Mouse (Mus musculus) common myeloid progenitor, adult 5-6 weeks (primary cell): ENCODE data around the gene Trim68. TPM values are rescaled to one million over a fixed set of nuclear protein-coding genes. Genes with fewer than 3 reads are reported as not detected.
A peak's percentile ranks its signal among the peaks of the same experiment; 100 is the strongest.
"Not testable (repeated sequence)": the region's sequence is repeated elsewhere in the genome, so short reads cannot be mapped to it uniquely, and the experiment has no call there.

Experiments used
- ATAC-seq: replicated peaks from 2 replicates; pipeline ENCODE4 v1.8.0; 2016; ENCODE audit warnings: low read depth, mild to moderate bottlenecking, moderate TSS enrichment, inconsistent platforms; ENCODE audit not compliant: poor library complexity, severe bottlenecking
- total RNA-seq: library from RNA; stranded (forward); fragments of 200-1000, 187-1606 nt; gene quantifications from 2 replicates; pipeline ENCODE4 v1.2.3, GENCODE M21; 2017

The Trim68 gene
- 8.2 and 10.7 TPM in 2 replicates for total RNA-seq

DNA sequence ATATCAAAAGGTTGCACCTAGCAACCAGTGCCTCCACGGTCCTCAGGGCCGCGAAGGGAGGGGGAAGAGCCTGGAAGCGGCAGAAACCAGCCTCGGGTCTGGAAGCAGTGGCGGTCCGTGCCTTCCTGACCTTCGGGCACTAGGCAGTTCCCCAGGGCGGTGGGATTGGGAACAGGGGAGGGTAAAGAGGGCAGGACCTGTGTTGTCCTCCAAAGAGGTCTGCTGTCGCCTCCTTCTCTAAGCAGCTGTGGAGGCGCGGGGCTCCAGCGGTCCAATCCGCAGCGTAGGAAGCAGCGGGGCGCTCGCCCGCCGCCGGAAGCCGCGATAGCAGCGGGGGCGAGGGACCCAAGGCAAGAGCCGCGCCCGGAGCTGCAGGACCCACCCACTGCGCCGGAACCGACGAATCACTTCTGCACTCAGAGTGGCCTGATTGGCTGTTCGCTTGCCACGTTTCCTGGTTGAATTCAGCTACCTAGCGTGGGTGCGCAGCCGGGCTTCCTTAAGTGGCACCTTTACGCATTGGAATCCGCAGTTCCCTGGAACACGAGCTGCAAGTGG is at the start of gene Trim68:
TSS of gene Trim68 (minus strand) at position 384 of the 558 bp plus-strand sequence.
- ATAC-seq: peak; percentile 100

DNA sequence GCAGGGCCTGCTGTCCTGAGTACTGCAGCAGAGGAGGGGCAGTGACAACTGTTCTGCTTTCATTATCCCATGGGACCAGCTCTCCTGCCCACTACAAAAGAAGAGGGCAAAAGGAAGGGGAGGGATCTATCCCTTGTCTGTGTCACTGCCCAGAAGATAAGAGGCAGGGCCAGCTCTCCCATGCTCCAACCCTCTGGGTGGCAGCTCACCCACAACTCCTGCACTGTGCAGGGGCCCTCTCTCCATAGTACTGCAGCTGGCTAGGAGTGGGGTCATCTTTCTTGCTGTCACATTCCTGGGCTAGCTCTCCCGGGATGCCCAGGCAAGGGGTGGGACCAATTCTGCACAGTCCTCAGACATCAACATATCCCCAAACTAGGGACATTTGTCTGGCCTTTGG is 46.7 kb upstream of the Trim68 start:
- no peak for ATAC-seq

DNA sequence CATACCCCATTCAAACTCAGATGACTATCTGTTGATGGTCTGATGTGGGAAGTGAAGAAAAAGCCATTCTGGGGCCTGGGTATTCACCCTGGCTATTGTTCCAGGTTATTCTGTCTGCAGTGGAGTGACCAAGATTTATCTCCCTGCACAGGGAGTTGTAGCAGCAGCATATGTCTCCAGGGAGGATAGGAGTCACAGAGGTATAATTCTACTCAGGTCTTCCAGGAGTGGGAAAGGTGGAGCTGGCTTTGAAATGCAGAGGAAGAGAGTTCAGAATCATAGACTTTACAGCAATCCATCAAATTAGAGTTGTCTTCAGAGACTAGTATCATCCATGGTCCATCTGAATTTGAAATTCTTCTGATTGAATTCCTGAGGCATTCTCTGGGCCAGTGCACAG is 40.3 kb upstream of the Trim68 start, which contains the start of gene Olfr559:
TSS of gene Olfr559 (minus strand) at position 101 of the 400 bp plus-strand sequence.
- no peak for ATAC-seq

DNA sequence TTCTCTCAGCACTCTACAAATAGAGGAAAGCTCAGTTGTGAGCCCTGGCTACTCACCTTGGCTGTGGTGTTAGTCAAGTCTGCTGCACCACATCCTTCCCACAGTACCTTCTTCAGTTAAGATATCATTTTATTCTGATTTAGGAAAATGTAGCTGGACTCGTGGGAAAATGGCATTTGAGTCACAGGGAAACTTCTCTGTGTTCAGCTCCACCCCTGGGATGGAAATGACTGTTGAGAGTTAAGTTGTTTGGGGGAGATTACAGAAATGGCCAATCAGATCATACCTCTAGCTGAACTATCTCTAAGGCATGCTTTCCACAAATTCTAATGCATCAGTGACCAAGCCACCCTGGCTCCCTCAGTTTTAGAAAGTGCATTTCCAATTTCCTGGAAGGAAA is 31.8 kb upstream of the Trim68 start, which contains the start of gene Olfr33:
TSS of gene Olfr33 (minus strand) at position 101 of the 400 bp plus-strand sequence.
- no peak for ATAC-seq

DNA sequence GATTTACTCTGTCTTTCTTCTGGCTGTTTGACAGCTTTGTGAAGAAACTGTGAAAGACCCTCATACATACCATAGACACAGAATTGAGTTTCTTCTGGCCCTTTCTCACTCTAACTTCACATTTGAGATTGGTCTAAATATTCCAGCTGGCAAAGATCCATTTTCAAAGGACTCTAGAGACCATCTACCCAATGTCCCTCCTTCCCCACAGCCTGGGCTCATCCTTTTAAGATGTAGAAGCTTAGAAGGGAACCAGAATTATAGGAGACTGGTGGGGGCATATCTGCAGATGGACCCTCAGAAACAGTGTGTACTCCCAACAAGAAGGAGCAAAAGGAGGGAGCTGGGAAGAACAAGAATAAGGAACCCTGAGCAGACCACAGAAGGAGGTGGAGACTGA is 14.8 kb upstream of the Trim68 start, which contains the start of gene Olfr558:
TSS of gene Olfr558 (plus strand) at position 301 of the 400 bp plus-strand sequence.
- no peak for ATAC-seq

DNA sequence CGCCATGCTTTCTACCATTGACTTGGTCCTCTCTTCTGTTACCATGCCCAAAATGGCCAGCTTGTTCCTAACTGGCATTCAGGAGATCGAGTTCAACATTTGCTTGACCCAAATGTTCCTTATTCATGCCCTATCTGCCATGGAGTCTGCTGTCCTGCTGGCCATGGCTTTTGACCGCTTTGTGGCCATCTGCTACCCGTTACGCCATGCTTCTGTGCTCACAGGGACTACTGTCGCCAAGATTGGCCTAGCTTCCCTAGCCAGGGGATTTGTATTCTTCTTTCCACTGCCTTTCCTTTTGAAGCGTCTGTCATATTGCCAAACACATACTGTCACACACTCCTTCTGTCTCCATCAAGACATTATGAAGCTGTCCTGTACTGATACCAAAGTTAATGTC is 11.3 kb upstream of the Trim68 start:
- no peak for ATAC-seq

DNA sequence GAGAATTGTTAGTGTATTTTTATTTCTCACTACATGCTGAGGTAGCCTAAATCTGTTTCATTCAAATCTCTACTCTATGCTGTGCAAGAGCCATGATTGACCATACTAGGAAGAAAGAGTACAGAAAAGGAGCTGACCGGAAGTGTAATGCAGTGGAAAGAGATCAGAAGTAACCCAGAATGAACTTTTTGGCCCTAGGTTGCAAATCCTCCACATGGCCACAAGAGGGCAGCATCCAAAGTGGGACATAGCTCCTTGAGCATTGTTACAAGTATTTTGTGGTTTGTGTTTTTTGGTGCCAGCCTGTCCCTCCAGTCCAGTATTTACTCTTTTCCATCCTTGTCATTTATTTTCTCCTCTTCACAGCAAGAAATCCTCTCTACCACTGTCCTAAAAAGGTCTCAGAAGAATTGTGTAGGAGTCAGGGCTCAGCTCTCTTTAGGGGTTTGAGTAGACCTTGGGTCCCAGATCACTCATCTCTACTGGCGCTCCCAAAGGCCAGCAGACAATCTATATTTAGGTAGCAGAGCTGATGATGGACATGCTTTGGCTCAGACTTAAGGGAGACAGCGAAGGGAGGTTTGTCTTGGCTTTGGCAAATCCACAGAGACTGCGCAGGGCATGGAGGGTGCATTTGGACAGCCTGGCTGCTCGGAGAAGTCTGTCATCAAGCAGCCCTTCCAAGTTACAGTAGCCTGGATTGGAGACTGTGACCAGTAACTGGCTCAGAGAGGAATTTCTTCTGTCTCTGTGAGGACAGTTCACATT is 8.4 kb upstream of the Trim68 start, which contains the start of gene Olfr557:
TSS of gene Olfr557 (plus strand) at position 553 of the 768 bp plus-strand sequence.
- peak; percentile 93 for ATAC-seq

DNA sequence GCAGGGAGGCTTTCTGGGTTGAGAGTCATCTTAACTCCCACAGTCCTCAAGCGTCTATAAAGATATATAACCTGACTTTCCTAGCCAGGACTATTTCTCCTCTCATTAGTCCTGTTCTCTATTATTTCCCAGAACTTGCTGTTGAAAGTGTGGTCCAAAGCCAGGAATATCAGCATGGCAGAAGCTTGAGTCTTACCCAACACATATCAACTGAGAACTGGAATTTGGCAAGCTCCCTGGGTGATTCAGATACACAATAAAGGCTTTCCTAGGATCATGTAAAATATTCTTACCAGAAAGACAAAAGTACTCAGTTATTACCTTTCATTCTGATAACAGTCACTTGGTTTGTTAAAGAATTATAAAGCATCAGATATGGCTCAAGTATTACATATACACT is 5.2 kb downstream of the Trim68 start:
- no peak for ATAC-seq

DNA sequence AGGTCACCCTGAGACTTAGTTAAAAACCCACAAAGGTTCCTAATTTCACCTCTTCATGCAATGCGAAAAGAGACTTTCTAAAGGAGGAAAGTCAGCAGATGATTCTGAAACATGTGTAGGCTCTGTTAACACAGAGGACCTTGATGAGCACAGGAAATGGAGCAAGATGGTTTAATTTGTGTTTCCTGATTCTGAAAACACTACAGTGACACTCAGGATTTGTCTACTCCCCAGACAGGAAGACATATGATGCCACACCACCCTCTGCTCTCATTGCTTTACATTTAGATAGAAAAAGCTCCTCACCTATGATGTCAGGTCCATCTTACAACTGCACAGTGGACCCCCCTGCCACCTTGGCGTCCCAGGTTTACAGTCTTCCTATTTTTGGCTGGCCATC is 10.9 kb downstream of the Trim68 start:
- ATAC-seq: peak; percentile 52; the same call in 1 of the 2 replicates

DNA sequence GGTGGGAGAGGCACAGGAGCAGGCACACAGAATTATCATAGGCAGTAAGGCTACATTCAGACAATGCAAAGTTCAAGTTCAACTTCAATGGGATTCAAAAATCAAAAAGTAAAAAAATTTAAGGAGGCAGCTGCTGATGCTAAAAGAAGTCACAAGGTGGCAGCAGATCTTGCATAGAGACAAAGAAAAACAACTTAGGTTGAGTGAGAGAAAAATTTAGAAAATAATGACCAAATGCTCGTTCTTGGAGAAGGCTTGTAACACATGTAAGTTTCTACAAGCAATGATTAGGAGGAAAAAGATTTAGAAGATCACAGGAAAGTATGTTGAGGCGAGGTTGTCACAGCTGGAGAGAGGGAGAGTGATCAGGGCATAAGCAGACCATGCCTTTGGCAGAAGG is 21.7 kb downstream of the Trim68 start:
- ATAC-seq: peak; percentile 65; the same call in 1 of the 2 replicates

DNA sequence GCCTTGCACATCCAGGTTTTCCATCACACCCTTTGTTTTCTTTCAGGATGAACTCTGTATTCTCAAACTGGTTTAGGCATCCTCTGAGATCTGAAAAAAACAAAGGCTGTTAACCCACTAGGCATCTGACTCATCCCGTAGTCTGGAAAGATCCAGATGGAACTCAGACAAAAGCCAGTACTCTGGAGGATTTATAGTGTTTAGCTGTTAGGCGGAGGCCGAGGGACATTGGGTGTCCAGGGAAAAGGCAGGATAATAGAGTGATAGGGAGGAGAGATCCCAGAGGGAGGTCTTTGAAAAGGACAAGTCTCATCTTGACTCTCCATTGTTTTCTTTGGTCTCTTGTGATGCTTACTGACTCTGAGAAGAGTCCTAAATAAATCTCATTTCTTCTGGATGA is 22.5 kb downstream of the Trim68 start, which contains the start of gene Olfr556:
TSS of gene Olfr556 (plus strand) at position 301 of the 400 bp plus-strand sequence.
- ATAC-seq: no peak

DNA sequence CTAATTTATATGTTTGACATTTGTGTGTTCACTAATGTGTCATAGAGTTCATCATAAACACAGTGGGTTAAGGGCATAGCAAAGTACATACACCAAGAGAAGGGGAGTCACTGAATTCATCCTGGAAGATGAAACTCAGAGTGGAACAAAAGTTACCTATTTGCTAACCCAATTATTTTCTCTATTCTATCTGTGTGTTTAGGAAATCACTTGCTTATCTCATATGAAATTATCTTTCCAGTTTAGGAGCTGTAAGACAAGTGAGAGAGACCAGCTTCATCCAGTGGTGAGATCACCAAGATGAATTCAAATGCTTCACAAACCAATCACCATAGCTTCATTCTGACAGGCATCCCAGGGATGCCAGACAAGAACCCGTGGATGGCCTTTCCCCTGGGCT is 28.6 kb downstream of the Trim68 start, which contains the start of gene Olfr555:
TSS of gene Olfr555 (plus strand) at position 301 of the 400 bp plus-strand sequence.
- no peak for ATAC-seq

DNA sequence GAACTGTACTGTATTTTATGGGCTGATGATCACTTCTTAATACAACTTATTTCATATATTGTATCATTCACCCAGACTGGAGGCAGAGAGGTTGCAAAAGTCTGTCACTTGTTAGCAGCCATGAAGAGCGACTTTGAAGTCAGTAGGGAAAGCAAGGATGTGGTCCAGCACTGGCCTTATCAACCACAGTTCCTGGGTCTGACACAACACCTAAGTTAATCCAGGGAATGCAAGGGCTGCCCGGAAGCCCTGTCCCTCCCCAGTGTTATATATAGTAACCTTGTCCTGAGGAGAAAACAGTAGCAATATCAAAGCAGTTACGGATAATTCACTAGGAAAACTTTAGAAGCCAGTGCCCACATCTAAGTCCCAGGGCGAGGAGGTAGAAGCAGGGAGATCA is 42.2 kb downstream of the Trim68 start:
- not testable (repeated sequence) for ATAC-seq

DNA sequence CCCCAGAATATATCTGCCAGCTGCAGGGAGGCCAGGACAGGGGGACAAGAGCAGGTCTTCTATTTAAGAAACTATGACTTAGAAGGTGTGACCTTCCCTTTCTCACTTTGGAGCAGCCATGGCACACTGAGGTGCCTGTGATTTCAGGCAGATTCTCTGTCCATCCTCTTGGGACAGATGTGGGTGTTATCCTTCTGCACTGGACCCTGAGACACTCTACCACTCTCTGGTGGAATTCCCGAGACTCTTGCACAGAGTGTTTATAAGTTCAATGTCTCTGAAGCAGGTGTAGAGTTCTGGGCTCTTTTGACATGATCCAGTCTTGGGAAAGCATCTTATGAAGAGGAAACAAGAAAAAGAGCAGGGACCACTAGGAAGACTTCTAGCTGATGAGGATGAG is 49.0 kb downstream of the Trim68 start, which contains the start of gene Olfr554:
TSS of gene Olfr554 (plus strand) at position 301 of the 400 bp plus-strand sequence.
- no peak for ATAC-seq

DNA sequence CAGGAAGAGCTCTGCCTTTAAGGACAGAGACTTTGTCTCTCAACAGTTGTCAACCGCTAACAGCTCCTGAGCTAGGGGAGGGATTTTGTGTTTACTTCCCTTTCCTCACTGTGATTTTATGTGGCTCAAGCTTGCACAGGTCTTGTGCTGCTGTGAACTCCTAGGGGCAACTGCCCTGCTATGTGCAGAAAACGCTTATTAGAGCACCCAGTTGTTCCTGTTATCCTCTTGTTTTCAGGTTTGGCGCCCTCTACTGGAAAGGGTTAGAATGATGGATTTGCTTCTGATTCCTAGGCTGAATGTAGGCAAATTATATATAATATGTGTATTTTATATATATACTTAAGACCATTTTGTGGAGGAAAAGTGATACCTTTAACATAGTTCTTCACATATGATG is 50.5 kb downstream of the Trim68 start:
- ATAC-seq: peak; percentile 86

Other genes starting within 250 kb of the Trim68 start
- gene Rrm1, start 245.6 kb downstream of the Trim68 start, total RNA-seq: 809 and 867 TPM in 2 replicates
- gene Olfr543, start 205.6 kb downstream of the Trim68 start, total RNA-seq: not detected in 2 replicates
- not detected in 2 replicates for gene Olfr544, start 199.0 kb downstream of the Trim68 start, total RNA-seq
- gene Olfr545, start 187.8 kb downstream of the Trim68 start, total RNA-seq: not detected in 2 replicates
- gene Olfr547, start 152.6 kb downstream of the Trim68 start, total RNA-seq: not detected in 2 replicates
- not detected in 2 replicates for gene Olfr548-ps1, start 146.4 kb downstream of the Trim68 start, total RNA-seq
- gene Olfr549, start 137.5 kb downstream of the Trim68 start, total RNA-seq: not detected in 2 replicates
- 31.7 and 33.6 TPM in 2 replicates for gene Trim21, start 121.8 kb downstream of the Trim68 start, total RNA-seq
- gene Olfr550, start 115.9 kb downstream of the Trim68 start, total RNA-seq: 0.23 TPM in 1 of 2 replicates, not detected in the other
- not detected in 2 replicates for gene Olfr551, start 95.4 kb downstream of the Trim68 start, total RNA-seq
- not detected in 2 replicates for gene Olfr552, start 89.6 kb downstream of the Trim68 start, total RNA-seq
- gene Olfr553, start 69.1 kb downstream of the Trim68 start, total RNA-seq: not detected in 2 replicates
- gene Olfr554, start 48.9 kb downstream of the Trim68 start, total RNA-seq: not detected in 2 replicates
- gene Olfr555, start 28.5 kb downstream of the Trim68 start, total RNA-seq: not detected in 2 replicates
- gene Olfr556, start 22.4 kb downstream of the Trim68 start, total RNA-seq: not detected in 2 replicates
- gene Olfr557, start 8.6 kb upstream of the Trim68 start, total RNA-seq: not detected in 2 replicates
- gene Olfr558, start 14.9 kb upstream of the Trim68 start, total RNA-seq: 0.14 TPM in 1 of 2 replicates, not detected in the other
- gene Olfr33, start 31.7 kb upstream of the Trim68 start, total RNA-seq: not detected in 2 replicates
- gene Olfr559, start 40.2 kb upstream of the Trim68 start, total RNA-seq: not detected in 2 replicates
- gene Olfr560, start 72.0 kb upstream of the Trim68 start, total RNA-seq: not detected in 2 replicates
- not detected in 2 replicates for gene Olfr78, start 72.1 kb upstream of the Trim68 start, total RNA-seq
- gene Olfr561, start 83.9 kb upstream of the Trim68 start, total RNA-seq: not detected in 2 replicates
- not detected in 2 replicates for gene Olfr564, start 116.2 kb upstream of the Trim68 start, total RNA-seq
- not detected in 2 replicates for gene Olfr566, start 171.4 kb upstream of the Trim68 start, total RNA-seq
- not detected in 2 replicates for gene Olfr568, start 189.8 kb upstream of the Trim68 start, total RNA-seq
- gene Olfr569, start 203.6 kb upstream of the Trim68 start, total RNA-seq: not detected in 2 replicates
- gene Olfr570, start 207.2 kb upstream of the Trim68 start, total RNA-seq: not detected in 2 replicates
- not detected in 2 replicates for gene Olfr571, start 230.2 kb upstream of the Trim68 start, total RNA-seq
- not detected in 2 replicates for gene Olfr572, start 237.1 kb upstream of the Trim68 start, total RNA-seq